Mouse (Mus musculus) T-cell, adult 2 months (primary cell): ENCODE measurements around the gene Hectd3.

Experiments used
- DNase-seq: peaks from one replicate; pipeline ENCODE4 v3.0.0; 2022; ENCODE audit warnings: low spot score

Gene Hectd3

DNA sequence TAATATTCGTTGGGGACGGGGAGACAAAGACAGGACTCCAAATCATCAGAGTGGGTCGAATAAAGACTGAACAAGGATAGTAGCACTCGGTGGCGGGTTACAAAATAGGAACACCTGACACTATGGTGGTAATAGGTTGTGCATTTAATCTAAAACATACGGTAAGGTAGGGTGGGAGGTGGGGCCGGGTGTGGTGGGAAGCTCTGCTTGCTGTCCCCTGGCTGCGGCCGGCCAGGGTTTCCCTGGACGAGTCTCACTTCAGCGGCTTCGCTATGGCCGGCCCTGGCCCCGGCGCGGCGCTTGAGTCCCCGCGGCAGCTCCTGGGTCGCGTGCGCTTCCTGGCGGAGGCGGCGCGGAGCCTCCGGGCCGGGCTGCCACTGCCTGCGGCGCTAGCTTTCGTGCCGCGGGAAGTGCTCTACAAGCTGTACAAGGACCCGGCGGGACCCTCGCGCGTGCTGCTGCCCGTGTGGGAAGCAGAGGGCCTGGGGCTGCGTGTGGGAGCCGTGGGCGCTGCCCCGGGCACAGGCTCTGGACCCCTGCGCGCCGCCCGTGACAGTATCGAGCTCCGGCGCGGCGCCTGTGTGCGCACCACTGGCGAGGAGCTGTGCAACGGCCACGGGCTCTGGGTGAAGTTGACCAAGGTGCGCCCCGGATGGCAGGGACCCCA lies at the start of gene Hectd3:
TSS of gene Hectd3 (plus strand) at position 187 of the 667 bp plus-strand sequence.
- peak; percentile 40 for DNase-seq

DNA sequence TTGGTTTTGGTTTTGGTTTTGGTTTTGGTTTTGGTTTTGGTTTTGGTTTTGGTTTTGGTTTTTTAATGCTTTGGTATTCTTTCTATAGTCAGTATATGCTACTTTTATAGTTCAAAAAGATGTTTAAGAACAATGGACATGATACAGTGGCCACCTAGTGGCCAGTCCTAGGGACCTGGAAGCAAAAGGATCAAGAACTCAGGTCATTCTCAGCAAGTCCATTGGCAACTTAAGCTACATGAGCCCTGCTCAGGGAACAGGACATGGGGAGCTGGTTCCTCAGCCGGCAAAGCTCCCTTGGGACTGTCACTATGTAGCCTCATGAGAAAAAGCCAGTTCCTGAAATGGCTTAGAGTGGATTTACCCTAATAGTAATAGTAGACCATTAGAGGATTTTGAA lies 43.5 kb upstream of the Hectd3 start:
- DNase-seq: no peak

DNA sequence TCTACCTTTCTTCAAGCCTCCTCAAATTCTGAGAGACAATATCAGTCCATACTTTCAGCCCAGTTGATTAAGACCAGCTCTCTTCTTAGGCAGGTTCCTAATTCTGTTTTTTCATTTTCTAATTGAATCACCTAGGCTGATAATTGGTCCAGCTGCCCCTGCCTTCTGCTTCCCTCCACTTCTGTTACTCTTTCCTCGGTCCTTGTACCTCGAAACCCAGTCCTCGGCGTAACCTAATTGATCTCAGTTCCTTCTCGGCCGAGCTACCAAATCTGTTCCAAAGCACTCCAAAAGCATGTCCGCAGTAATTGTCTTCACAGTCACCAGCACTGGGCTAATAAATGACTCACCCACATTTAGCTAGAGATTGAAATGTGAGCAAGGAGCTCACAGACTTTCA lies 40.2 kb upstream of the Hectd3 start:
- DNase-seq: no peak

DNA sequence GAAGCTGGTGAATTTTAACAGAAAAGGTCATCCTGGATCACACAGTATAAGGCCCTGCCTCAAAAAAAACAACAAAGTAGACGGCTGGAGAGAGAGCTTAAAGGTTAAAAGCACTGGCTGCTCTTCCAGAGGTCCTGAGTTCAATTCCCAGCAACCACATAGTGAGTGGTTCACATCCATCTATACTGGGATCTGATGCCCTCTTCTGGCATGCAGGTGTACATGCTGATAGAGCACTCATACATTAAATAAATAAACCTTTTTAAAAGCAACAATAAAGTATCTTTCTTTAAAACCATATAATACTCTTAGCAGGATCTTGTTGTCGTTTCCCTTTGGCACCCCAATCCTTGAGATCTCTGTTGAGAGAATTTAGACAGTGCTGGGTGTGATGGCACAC lies 18.6 kb upstream of the Hectd3 start:
- no peak for DNase-seq

DNA sequence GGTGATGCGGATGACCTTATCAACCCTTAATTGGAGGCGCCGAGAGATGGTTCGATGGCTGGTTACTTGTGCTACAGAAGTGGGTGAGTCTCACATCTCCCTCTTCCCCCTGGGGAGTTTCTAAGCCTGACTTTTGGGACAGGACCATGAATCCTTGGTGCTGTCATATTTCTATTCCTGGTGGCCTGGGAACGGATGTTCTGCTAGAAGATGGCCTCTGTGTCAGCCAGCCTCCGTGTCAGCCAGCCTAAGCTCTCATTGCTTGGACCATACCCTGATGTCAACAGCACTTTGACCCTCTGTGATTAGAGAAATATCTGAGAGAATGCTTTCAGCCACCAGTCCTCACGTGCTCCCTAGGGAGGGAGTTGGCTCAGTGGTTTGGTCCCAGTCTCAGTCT lies 9.4 kb upstream of the Hectd3 start:
- no peak for DNase-seq

DNA sequence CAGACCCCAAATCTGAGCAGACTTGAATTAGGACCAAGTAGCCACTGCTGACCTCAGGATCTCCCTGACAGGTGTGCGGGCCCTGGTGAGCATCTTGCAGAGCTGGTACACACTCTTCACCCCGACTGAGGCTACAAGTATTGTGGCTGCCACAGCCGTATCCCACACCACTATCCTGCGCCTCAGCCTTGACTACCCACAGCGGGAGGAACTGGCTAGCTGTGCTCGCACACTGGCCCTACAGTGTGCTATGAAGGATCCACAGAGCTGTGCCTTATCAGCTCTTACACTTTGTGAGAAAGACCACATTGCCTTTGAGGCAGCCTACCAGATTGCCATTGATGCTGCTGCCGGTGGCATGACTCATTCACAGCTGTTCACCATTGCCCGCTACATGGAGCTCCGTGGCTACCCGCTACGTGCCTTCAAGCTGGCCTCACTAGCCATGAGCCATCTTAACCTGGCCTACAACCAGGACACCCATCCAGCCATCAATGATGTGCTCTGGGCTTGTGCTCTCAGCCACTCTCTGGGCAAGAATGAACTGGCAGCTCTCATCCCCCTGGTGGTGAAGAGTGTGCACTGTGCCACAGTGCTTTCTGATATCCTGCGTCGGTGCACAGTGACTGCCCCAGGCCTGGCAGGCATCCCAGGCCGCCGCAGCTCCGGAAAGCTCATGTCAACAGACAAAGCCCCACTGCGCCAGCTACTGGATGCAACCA lies 8.6 kb upstream of the Hectd3 start:
- DNase-seq: peak; percentile 57

DNA sequence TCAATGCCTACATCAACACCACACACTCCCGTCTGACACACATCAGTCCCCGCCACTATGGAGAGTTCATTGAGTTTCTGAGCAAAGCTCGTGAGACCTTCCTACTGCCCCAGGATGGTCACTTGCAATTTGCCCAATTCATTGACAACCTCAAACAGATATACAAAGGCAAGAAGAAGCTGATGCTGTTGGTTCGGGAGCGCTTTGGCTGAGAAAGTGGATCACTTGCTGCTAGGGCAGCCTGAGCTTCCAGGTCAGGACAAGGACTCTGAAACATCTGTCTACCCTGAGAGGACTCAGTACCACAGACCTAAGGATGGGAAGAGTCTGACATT lies 8.0 kb upstream of the Hectd3 start:
- DNase-seq: no peak

DNA sequence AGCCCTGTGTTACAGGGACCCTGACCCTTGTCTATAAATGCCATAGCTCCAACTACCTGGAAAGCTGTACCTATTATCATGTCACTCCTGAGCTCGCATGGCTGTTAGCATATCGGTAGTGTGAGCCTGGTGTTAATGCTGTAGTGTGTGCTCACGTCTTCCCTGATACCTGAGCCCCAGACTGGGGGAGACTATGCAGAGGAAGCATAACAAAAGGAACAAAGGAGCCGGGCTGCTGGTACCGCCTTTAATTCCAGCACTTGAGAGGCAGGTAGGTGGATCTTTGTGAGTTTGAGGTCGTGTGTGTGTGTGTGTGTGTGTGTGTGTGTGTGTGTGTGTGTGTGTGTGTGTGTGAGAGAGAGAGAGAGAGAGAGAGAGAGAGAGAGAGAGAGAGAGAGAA lies 5.4 kb upstream of the Hectd3 start:
- no peak for DNase-seq

DNA sequence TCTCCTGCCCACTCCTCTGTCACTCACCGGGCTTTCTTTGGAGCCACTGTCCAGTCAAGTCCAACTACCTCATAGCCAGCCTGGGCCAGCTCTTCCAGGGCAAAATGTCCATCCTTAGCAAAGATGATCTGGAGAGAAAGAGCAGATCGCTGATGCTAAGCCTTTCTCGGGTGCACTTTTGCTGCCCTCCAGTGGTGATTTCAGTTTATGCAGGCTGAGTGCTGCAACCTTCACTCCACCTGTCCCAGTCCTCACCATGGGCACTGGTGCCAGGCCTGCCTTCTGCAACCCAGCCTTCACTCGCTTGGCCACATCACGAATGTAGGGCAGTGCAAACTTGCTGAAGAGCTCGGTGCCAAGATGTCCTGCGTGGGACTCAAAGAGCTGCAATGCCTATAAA lies 3.8 kb upstream of the Hectd3 start:
- peak; percentile 70 for DNase-seq

DNA sequence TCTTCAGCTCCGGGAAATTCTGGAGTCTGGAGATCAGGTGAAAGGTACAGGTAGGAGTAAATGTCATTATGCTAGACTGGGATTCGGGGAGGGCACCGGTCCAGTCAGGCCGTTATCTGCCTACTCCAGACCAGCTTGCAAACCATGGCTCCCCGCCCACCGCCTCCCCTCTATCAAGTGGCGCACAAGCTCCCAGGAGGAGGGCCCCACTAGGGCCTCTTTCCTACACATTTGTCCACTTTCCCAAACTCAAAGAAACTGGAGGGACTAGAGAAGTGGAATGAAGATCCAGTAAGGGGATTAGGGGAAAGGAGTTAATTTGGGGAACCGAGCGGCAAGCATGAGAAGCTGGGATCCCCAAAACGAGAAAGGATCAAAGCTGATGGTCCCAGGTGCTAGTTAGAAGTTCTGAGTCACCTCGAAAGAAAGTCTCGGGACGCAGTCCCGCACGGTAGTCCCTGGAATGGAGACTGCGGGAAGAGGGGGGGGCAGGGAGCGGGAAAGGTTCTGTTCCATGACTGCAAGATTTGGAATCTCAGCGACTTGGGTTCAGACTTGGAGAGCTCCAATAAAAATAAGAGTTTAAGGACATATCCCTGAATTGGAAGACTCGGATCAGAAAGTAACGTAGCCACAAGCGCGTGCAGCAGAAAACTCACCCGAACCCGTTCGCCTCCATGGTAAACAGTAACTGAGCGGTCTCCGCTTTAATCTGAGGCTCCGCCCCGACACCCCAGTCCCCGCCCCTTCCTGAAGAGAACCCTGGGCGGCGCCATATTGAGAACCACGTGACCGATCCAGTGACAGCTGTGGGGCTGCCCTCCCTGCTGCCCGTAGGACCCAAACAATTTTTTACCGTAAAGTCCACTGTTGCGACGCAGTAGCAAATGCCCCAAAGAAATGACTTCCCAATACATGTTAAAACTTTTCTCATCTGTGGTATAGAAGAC lies 1.2 kb upstream of the Hectd3 start, which contains the start of gene Urod:
TSS of gene Urod (minus strand) at position 742 of the 950 bp plus-strand sequence.
- DNase-seq: peak; percentile 95

DNA sequence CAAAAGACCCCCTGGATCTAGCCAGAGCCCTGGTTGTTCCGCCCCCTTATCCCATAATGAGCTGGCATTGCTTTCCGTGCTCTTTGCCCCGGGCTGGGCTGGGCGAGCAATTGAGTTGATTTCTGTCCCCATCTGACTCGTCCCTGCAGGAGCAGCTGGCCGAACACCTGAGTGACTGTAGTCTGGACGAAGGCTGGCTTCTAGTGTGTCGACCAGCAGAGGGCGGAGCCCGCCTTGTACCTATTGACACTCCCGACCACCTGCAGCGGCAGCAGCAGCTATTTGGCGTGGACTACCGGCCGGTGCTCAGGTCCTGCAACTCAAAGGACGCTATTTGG lies 650 bp downstream of the Hectd3 start:
- DNase-seq: no peak

DNA sequence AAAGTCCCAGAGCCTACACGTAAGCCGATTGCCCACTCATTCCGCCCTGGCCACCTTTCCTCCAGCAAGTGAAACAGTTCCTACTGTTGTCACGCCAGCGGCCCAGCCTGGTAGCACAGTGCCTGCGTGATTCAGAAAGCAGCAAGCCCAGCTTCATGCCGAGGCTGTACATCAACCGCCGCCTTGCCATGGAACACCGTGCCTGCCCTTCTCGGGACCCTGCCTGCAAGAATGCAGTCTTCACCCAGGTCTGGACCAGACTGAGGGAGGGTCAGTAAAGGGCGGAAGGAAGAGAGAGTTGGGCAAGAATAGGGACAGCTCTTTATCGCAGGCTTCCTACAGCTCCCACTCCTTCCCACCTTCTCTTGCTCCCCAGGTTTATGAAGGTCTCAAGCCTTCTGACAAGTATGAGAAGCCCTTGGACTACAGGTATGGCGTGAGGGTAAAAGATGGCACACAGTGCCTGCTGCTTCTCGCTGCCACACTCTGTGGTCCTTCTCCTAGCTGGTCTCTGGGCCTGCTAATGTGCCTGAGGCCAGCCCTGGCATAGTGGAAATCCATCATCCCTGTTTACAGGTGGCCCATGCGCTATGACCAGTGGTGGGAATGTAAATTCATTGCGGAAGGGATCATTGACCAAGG lies 4.5 kb downstream of the Hectd3 start:
- no peak for DNase-seq

DNA sequence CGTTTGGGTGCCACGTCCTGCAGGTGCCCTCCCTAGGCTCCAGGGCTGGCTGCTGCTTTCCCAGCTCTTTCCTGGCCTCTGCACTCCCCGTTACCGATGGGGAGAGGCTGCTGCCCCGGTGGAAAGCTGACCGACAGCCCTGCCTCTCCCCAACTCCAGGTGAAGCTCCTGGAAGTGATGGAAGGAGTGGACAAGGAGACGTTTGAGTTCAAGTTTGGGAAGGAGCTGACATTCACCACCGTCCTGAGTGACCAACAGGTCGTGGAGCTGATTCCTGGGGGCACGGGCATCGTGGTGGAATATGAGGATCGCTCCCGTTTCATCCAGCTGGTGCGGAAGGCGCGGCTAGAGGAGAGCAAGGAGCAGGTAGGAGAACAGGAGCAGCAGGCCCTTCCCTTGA lies 6.8 kb downstream of the Hectd3 start:
- DNase-seq: no peak

DNA sequence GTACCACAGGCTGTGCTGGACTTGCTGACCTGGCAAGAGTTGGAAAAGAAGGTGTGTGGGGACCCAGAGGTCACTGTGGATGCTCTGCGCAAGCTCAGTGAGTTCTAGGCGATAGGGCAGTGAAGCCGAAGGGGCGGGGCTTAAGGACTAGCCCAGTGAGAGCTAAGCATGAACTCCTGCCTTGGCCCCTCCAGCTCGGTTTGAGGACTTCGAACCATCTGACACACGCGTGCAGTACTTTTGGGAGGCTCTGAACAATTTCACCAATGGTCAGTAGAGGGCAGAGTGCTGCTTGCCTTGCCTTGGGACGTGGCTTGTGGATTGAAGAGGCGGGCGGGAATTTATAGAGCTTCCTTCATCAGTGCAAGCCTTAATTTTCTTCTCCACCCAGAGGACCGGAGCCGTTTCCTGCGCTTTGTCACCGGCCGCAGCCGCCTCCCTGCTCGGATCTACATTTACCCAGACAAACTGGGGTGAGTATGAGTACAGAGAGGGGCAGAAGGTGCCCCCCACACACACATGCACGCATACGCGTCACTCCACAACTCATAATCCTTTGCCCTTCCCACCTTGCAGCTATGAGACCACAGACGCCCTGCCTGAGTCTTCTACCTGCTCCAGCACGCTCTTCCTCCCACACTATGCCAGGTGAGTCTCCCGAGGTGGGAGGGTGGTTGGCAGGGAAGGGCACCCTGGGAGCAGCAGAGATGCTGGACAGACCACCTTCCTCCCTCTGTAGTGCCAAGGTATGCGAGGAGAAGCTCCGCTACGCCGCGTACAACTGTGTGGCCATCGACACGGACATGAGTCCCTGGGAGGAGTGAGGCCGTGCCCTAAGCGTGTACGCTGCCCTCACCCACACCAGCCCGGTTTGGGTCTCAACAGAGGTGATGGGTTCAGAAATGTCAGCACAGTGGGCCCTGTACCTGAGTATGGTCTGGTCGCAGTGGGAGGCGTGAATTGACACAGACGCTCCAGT lies 7.7 kb downstream of the Hectd3 start:
- DNase-seq: no peak

DNA sequence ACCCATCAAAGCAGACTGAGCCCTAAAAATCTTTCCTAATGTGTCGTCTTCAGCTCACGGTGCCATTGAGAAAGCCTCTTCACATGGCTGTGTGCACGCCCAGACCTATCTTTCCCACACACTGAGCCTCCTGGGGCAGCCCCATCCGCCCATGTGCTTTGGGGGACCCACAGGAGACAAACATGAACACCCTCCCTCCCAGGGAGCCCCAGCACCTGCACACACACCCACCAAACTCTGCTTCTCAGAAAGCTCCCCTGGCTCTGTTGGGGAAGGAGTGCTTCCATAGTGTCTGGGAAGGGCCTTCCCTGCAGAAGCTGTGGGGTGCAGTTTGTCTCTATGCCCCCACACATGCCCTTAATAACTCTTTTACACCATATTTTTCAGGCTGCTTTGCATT lies 9.5 kb downstream of the Hectd3 start:
- DNase-seq: no peak

DNA sequence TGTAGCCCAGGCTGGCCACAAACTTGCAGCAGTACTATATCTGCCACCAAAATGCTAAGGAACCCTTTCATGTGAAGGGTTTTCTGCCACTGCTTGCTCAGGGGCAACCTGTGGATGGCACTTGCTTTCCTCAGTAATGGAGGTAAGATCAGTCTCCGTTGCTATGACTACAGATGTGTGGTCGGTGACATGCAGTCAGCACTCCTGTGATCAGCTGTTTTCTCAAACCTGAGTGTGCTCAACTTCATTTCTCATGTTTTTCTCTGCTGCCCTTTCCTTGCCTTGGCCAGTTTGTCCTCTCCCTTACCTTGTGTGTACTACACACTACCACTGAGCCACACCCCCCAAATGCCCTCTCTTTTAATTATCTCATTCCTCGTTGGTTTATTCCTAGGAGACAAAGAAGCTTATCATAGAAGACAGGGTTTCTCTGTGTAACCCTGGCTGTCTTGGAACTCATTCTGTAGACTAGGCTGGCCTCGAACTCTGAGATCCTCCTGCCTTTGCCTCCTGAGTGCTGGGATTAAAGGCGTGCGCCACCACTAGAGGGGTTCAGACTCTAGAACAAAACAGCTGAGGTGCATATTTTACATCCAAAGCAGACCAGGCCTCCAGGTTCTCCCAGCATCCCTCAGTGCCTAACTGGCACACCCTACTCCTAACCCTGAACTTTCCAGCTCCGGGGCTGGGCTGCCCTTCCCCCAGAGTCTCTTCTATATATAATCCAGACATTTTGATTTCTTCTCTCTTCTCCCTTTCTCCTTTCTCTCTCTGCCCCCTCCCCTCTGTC lies 10.7 kb downstream of the Hectd3 start:
- DNase-seq: no peak

DNA sequence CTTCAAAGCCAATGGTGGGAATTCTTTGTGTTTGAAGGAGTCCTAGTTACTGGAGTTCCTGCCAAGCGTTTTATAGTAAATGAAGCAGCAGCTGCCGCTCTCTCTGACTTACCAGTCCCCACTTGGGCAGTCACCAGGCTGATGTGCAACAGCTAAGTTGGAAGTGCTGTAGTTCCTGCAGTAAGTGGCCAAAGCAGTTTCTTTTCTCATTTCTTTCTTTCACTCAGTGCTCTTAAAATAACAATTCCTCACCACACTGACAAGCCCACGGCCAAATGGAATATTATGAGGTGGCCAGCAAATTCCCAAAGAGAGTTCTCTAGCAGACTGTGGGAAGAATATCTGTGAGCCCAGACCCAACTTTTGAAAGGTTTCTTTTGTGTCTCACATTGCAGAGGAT lies 11.9 kb downstream of the Hectd3 start:
- no peak for DNase-seq

DNA sequence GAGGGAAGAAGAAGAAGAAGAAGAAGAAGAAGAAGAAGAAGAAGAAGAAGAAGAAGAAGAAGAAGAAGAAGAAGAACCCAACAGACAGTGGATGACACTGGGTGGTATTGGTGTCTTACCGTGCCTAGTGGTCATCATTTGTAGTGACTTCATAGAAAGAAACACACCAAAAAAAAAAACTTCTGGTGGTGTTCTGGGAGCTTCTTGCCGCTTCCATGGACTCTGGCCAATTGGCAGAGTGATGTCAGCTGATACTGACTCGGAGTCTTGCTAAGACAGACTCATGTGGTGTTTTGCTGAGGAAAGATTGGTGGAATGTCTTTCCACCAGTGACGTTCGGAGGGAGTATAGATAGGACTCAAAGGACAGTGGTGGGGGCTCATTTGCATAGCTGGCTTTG lies 15.1 kb downstream of the Hectd3 start:
- DNase-seq: no peak

DNA sequence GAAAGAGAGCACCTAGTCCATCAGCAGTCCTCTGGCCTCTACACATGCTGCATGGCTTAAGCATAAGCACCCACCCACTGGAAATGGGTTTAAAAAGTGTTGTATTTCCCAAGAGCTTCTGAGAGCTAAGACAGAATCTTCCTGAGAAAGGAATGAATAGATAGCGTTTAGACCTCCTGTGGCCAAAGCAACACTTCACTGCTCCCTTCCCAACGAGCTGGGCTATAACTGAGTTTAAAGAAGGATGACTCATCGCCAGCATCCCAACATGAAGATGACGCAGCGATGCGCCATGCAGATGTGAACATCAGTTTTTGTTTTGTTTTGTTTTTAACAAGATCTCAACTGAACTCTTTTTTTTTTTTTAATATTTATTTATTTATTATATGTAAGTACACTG lies 18.5 kb downstream of the Hectd3 start:
- DNase-seq: no peak

DNA sequence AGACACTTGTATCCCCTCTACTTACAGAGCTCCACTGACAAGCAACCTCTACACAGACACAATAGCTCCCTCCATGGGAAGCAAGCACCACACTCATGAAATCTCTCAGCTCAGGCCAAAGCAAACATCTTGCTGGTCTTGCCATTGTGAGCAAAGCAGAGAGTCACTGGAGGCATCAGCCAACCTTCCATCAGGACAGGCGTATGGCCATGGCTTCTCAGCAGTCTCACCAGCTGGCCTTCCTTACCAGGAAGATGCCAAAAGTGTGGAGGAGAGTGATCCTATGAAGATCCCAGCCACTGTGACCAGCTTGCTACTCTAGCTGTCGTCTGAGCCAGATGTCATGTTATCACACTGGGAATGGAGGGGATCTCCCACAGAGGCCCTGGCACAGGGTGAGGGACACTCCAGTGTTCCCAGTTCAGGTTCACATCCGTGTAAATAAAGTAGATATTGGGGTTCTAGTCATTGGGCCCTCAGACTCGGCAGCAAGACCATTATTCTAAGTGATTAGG lies 19.8 kb downstream of the Hectd3 start:
- no peak for DNase-seq
